Mouse (Mus musculus): Measurements from ENCODE around the gene Tcap. TPM values are rescaled to one million over a fixed set of nuclear protein-coding genes. Genes with fewer than 3 reads are reported as not detected.

The Tcap gene
- polyA plus RNA-seq, 1 experiment from 2014 or later: 86.0 TPM

DNA sequence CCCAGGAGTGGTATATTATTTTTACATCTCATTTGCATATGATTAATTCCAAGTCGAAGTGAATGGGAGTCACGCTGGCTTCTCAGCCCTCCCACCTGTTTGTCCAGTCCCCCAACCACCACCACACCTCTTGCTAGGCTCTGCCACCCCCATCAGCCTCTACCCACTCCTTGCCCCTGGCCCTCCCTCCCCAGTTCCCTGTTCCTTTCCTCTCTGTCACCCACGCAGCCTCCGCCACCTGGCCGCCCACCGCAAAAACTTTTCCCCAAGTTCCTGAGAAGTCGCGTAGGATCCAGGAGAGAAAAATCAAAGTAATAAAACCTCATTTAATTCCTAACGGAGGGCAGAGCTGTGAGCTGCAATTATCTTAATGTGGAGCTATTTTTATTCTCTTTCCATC is 37.4 kb upstream of the Tcap start:
- H3K4me3 ChIP-seq: 0 out of 2 replicates have a peak overlapping the region, but pooled peaks have one; percentile 50
- peaks cover 54% of the 10 kb centered on the region for H3K4me1 ChIP-seq
- no peaks in the 10 kb centered on the region for H3K9me3 ChIP-seq
- H3K27ac ChIP-seq: no peak overlapping the region; the same call in 1 of the 2 replicates
- H3K27me3 ChIP-seq (ENCODE audit: insufficient read depth, poor library complexity, severe bottlenecking): peaks cover 90% of the 10 kb centered on the region
- WGBS: 10% methylated on average over 9 of the region's 9 CpGs
- no peak for DNase-seq (ENCODE audit: low spot score)
- H3K36me3 ChIP-seq: no peaks in the 10 kb centered on the region

DNA sequence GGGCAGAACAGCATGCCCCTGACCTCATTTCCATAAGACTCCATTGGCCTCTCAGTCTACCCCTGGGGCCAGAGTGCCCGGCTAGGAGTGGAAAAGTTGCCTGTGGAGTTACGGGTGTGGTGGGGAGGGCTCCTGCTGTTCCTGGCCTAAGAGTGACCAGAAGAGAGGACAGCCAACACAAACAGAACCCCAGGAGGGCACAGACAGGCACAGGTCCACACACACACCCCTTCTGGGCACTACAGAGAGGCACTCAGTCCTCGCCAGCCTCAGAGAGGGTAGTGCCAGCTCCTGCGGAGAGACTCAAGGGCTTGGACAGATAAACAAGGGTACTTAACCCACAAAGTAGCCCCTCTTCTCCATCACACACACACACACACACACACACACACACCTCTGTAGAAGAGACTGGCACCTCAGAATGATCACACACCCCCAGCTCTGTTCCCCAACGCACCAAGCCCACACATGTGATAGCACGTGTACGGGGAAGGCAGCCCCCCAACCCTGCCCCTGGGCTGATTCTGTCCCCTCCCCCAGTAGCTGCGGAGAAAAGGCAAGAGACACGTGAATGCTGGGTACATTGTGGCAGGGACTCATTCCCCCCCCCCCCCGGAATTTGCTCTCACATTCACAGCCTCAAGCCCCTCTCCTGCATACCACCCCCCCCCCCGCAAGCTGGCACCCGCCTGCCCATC is 36.1 kb upstream of the Tcap start:
- peaks cover 90% of the 10 kb centered on the region for H3K27me3 ChIP-seq (ENCODE audit: insufficient read depth, poor library complexity, severe bottlenecking)
- no peaks in the 10 kb centered on the region for H3K36me3 ChIP-seq
- H3K4me3 ChIP-seq: peak overlapping the region; percentile 69
- DNase-seq (ENCODE audit: low spot score): no peak
- WGBS: 7% methylated on average over 10 of the region's 12 CpGs
- peaks cover 48% of the 10 kb centered on the region for H3K4me1 ChIP-seq
- no peak overlapping the region; the same call in 1 of the 2 replicates for H3K27ac ChIP-seq
- H3K9me3 ChIP-seq: no peaks in the 10 kb centered on the region

- peak within 1 kb of the TSS; percentile 84 for H3K27ac ChIP-seq
- no peaks in the 10 kb centered on the region for H3K9me3 ChIP-seq
- H3K4me1 ChIP-seq: peaks cover 45% of the 10 kb centered on the region
- under 1% methylated on average over 55 of the region's 55 CpGs for WGBS
- peak within 1 kb of the TSS; percentile 69 for H3K4me3 ChIP-seq
- H3K27me3 ChIP-seq (ENCODE audit: insufficient read depth, poor library complexity, severe bottlenecking): peaks cover 97% of the 10 kb centered on the region
- no peaks in the 10 kb centered on the region for H3K36me3 ChIP-seq
- DNase-seq (ENCODE audit: low spot score): no peak
Measured at GRCm38 (mm10) chr11:98348083-98348961, 35.3 kb upstream of the Tcap start, which contains the start of gene Ppp1r1b. Ppp1r1b (plus strand) TSS chr11:98348404.

DNA sequence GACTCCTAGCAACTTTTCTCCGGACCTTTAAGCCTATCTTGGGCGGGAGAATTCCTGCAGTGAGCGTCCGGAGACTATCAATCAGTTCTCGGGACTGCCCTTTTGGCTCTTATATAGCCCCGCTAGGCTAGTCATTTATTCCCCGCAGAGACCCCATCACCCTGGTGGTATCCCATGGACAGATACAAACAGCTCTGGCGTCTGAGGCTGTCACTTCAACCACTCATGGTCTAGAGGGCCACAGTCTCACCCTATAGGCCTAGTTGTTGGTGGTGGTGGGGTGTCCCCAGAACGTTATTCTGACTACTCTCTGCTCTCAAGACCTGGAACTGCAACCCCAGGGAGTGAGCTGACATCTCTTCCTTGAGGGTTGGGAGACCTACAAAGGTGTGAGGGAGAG is 34.3 kb upstream of the Tcap start:
- peak overlapping the region; percentile 69 for H3K4me3 ChIP-seq

DNA sequence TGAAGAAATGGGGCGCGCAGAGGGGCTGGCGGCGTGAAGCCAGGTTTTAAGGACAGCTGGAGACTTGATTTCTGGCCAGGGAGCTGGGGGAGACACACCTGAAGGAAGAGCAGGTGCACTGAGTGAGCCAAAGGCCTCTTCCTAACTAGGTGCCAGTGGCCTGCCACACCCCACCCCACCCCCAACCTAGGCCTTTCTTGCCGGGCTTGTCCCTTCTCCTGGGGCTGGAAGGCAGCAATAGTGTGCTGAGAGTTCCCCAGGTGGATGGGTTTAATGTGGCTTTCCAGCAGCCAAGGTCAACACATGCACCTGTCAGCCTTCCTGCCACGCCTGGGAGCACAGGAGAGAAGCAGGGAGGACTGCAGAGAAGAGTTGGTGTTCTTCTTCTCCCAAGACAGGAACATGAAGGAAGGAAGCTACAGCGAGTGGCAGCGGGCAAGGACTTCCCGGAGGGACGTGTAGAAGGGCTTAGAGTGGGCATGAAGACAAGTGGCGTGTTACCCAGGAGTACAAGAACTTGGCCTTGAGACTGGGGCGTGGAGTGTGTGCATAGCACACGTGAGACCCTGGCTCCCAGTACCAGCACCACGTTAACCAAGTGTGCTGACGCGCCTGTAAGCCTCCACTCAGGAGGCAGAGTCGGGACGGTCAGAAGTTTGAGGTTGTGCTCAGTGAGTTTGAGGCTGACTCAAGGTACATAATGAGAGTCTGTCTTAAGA is 31.2 kb upstream of the Tcap start:
- Histone ChIP-seq H3K4me1 (peaks cover 50% of the 10 kb centered on the region), H3K36me3 (no peaks in the 10 kb centered on the region), H3K4me3 (no peak overlapping the region), H3K27me3 (ENCODE audit: insufficient read depth, poor library complexity, severe bottlenecking) (peaks cover 82% of the 10 kb centered on the region), H3K27ac (no peak overlapping the region), H3K9me3 (no peaks in the 10 kb centered on the region)
- no peak for DNase-seq (ENCODE audit: low spot score)
- 74% methylated on average over 18 of the region's 18 CpGs for WGBS

More for the DNA sequence above, 34.3 kb upstream of the Tcap start:
- no peaks in the 10 kb centered on the region for H3K9me3 ChIP-seq
- no peak overlapping the region for H3K27ac ChIP-seq
- 4% methylated on average over 9 of the region's 9 CpGs for WGBS
- H3K36me3 ChIP-seq: no peaks in the 10 kb centered on the region
- H3K27me3 ChIP-seq (ENCODE audit: insufficient read depth, poor library complexity, severe bottlenecking): peaks cover 97% of the 10 kb centered on the region
- no peak for DNase-seq (ENCODE audit: low spot score)
- H3K4me1 ChIP-seq: peaks cover 45% of the 10 kb centered on the region

GRCm38 (mm10) chr11:98353651-98354211 is 29.9 kb upstream of the Tcap start:
- Histone ChIP-seq H3K4me1 (peaks cover 41% of the 10 kb centered on the region), H3K4me3 (no peak overlapping the region), H3K27ac (no peak overlapping the region), H3K36me3 (no peaks in the 10 kb centered on the region), H3K27me3 (ENCODE audit: insufficient read depth, poor library complexity, severe bottlenecking) (peaks cover 69% of the 10 kb centered on the region), H3K9me3 (no peaks in the 10 kb centered on the region)
- no peak for DNase-seq (ENCODE audit: low spot score)
- WGBS: 46% methylated on average over 8 of the region's 8 CpGs

DNA sequence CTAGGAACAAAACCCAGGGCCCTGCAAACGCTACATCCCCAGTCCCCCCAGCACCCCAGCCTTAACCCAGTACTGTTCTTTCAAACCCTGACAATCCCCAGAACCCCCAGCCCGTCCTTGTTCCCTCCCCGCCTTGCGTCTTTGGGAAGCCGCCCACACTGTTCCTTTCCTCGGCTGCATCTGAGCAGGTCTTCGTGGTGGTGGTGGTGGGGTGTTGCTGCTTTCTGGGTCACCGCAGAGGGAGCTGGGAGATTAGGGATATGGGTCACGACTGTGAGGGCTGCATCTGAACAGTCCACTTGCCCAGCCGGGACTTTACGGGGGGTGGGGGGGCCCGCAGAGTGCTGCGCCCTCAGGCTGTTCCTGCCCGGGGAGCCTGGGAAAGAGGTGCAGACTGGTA is 29.2 kb upstream of the Tcap start:
- no peaks in the 10 kb centered on the region for H3K36me3 ChIP-seq
- peaks cover 40% of the 10 kb centered on the region for H3K4me1 ChIP-seq
- 58% methylated on average over 14 of the region's 14 CpGs for WGBS
- 0 out of 2 replicates have a peak overlapping the region, but pooled peaks have one; percentile 8 for H3K27ac ChIP-seq
- DNase-seq (ENCODE audit: low spot score): no peak
- H3K27me3 ChIP-seq (ENCODE audit: insufficient read depth, poor library complexity, severe bottlenecking): peaks cover 62% of the 10 kb centered on the region
- no peaks in the 10 kb centered on the region for H3K9me3 ChIP-seq
- H3K4me3 ChIP-seq: no peak overlapping the region

DNA sequence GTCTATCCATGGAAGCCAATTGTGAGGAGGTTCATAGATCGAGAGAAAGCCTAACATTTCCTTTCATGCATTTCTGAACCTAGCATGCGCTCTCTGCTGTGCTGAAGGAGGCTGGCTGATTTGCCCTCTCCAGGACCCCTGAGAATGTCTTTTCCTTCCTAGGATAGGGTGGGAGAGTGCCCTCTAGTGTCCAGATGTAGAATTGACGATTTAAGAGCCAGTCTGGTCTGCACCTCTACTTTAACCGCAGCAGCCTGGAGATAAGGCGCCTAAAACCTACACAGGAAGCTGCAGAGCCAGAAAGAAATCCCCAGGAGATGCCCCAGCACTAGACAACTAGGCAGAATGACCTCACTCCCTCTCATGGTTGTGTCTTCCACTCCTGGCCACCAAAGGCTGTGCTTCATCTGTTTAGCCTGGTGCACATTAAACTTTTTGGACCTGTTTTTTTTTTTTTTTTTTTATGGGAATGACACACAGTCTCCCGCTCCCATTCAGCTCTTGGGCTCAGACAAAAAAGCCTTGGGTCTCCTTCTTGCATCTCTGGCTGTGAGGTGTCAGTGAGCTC is 27.8 kb upstream of the Tcap start:
- no peaks in the 10 kb centered on the region for H3K36me3 ChIP-seq
- no peaks in the 10 kb centered on the region for H3K9me3 ChIP-seq
- peaks cover 49% of the 10 kb centered on the region for H3K4me1 ChIP-seq
- DNase-seq (ENCODE audit: low spot score): peak; percentile 84
- H3K27ac ChIP-seq: no peak overlapping the region
- H3K27me3 ChIP-seq (ENCODE audit: insufficient read depth, poor library complexity, severe bottlenecking): peaks cover 48% of the 10 kb centered on the region
- H3K4me3 ChIP-seq: no peak overlapping the region
- WGBS: 7% methylated on average over 6 of the region's 6 CpGs

DNA sequence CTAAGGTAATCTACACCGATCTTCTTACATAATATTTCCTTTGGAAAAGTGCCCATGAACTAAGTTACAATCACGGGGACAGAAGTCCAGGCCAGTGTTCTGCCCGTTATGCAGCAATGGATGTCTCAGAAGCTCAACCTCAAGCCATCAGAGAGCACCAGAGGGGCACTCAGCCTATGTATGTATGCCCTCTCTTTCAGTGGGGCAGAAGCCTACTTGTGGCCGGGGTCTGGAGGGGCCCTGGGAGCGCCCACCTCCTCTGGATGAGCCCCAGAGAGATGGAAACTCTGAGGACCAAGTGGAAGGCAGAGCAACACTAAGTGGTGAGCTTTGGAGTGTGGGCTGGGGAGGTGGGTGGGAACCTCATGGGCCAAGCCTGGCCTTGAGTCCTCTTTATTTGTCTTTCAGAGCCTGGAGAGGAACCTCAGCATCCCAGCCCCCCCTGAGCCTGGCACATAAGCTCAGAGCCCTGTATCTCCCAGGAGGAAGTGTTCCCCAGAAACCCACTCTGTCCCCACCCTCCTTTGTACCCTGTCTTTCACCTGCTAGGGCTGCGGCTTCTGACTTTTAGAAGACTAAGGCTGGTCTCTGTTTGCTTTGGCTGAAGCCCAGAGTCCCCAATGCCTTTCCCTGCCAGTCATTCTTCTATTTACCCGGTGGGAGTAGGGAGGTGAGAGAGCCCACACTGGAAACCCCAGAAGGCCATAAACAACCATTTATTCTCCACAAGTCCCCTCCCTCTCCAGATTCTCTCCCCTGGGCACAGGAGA is 26.8 kb upstream of the Tcap start:
- H3K4me3 ChIP-seq: peak overlapping the region; percentile 84
- H3K9me3 ChIP-seq: no peaks in the 10 kb centered on the region
- 80% methylated on average over 7 of the region's 7 CpGs for WGBS
- H3K27ac ChIP-seq: peak overlapping the region; percentile 95
- peaks cover 53% of the 10 kb centered on the region for H3K4me1 ChIP-seq
- DNase-seq (ENCODE audit: low spot score): no peak
- peaks cover 4% of the 10 kb centered on the region; the same call in 1 of the 2 replicates for H3K36me3 ChIP-seq
- peaks cover 38% of the 10 kb centered on the region for H3K27me3 ChIP-seq (ENCODE audit: insufficient read depth, poor library complexity, severe bottlenecking)

DNA sequence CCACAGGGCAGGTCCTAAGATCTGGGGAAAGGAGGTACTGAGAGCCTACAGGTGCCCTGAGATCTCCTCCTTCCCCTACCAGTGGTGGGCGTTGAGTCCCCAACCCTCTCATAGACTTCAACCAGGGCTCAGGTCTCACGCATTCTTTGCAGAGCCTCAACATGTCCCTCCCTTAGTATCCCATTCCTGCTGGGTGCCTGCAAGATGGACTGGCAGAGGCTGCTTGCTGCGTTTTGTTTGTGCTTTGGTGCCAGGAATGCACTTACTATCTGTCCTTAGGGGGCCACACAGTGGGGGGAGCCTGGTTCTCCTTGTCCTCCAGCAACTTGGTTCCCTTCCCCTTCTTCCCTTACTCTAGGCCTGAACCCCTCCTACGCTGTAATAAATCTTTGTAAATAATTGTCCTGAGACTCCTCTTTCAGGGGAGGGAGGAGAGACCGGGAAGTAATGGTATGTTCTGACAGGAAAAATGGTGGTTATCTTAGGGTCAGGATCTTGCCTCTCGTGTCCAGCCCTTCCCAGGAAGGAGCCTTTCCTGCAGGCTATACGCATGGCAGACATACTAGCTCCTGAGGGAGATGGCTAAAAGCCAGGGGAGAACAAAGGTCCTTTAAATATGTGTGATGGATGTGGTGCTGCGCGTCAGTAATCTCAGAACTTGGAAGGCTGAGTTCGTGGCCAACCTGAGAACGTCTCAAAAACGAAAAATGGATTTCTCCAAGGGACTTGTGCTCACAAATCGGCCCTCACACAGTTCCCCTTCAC is 26.0 kb upstream of the Tcap start:
- no peak for DNase-seq (ENCODE audit: low spot score)
- no peaks in the 10 kb centered on the region for H3K9me3 ChIP-seq
- H3K4me3 ChIP-seq: peak overlapping the region; percentile 84
- peaks cover 60% of the 10 kb centered on the region for H3K4me1 ChIP-seq
- H3K27ac ChIP-seq: peak overlapping the region; percentile 95
- H3K36me3 ChIP-seq: peaks cover 4% of the 10 kb centered on the region; the same call in 1 of the 2 replicates
- H3K27me3 ChIP-seq (ENCODE audit: insufficient read depth, poor library complexity, severe bottlenecking): peaks cover 31% of the 10 kb centered on the region
- 8% methylated on average over 13 of the region's 13 CpGs for WGBS
